Comparison of ENCODE assay signal across 8 mouse cellular contexts in genomic region chr1:75179334-75180104, GRCm38 (mm10). TPM values are rescaled to one million over a fixed set of nuclear protein-coding genes. Genes with fewer than 3 reads are reported as not detected.
DNase-seq lines count a peak whose midpoint lies in the region; TF ChIP-seq lines count a peak whose summit lies in the region.

No protein-coding gene starts in this region.

- peak; percentile 38 for DNase-seq in ovary, postnatal 36 days (ENCODE audit: low spot score)
- no peak for DNase-seq in ovary, adult 18-20 months (ENCODE audit: low spot score)
- DNase-seq in c-Kit-positive CD71-positive TER-119-negative erythroid progenitor cells, embryonic 14.5 days (ENCODE audit: low read depth) = peak; percentile 69
- DNase-seq in forebrain, embryonic 10.5 days (ENCODE audit: extremely low spot score, low spot score) = no peak
- DNase-seq in heart, postnatal 14 days = peak; percentile 47 to 49
- DNase-seq in layer of hippocampus, adult 2 months (ENCODE audit: low spot score in 2 of 2) = peak; percentile 44 to 47
- DNase-seq in lung, postnatal 36 days = peak; percentile 23
- DNase-seq in right cerebral cortex, postnatal 4 days = peak; percentile 60

- H3K27ac ChIP-seq in forebrain, embryonic 10.5 days = peak overlapping the region; percentile 87
- peak overlapping the region; percentile 82 for H3K27ac ChIP-seq in layer of hippocampus, adult 2 months

- WGBS in forebrain, embryonic 10.5 days = 14% methylated on average over 23 of the region's 23 CpGs

- H3K4me3 ChIP-seq in forebrain, embryonic 10.5 days = peak overlapping the region; percentile 77
- peak overlapping the region; percentile 77 for H3K4me3 ChIP-seq in layer of hippocampus, adult 2 months

- H3K36me3 ChIP-seq in forebrain, embryonic 10.5 days (replicated peaks) = peaks cover 51% of the 10 kb centered on the region

- H3K9me3 ChIP-seq in forebrain, embryonic 10.5 days = no peaks in the 10 kb centered on the region

- H3K4me1 ChIP-seq in forebrain, embryonic 10.5 days = peaks cover 27% of the 10 kb centered on the region

- no peaks in the 10 kb centered on the region for H3K27me3 ChIP-seq in forebrain, embryonic 10.5 days (ENCODE audit: poor library complexity, severe bottlenecking)

- intact Hi-C loops in heart, postnatal 14 days (cut with DNase I) = loop anchor here (5.0 kb wide), 1 partner anchor 73 kb away; no protein-coding TSS in a partner anchor

- no peak for TF ChIP-seq CTCF in layer of hippocampus, adult 2 months (conservative IDR thresholded peaks at IDR 0.05)

RNA-seq across cellular contexts. Expression of gene Abcb6, which starts 0.7 kb away (rescaled TPM):
- 41.9 and 45.4 TPM in 2 replicates for polyA plus RNA-seq in forebrain, embryonic 10.5 days (2016; fragmentation: Nextera tagmentation; extraction: Ambion mirVana)
- 10 to 100 TPM; 25.7 to 26.4 TPM for total RNA-seq in heart, postnatal 14 days (2021)
- total RNA-seq in layer of hippocampus, adult 2 months (2021) = 10 to 100 TPM; 26.9 to 31.4 TPM

RNA-seq across cellular contexts. Expression of gene Zfand2b, which starts 11.1 kb away (rescaled TPM):
- 26.8 and 29.0 TPM in 2 replicates for polyA plus RNA-seq in forebrain, embryonic 10.5 days (2016; fragmentation: Nextera tagmentation; extraction: Ambion mirVana)
- total RNA-seq in heart, postnatal 14 days (2021) = 10 to 100 TPM; 16.0 to 16.7 TPM
- total RNA-seq in layer of hippocampus, adult 2 months (2021) = 10 to 100 TPM; 31.9 to 41.8 TPM

RNA-seq across cellular contexts. Expression of gene Ankzf1, which starts 12.4 kb away (rescaled TPM):
- polyA plus RNA-seq in forebrain, embryonic 10.5 days (2016; fragmentation: Nextera tagmentation; extraction: Ambion mirVana) = 20.9 and 24.1 TPM in 2 replicates
- 10 to 100 TPM; 13.5 to 13.6 TPM for total RNA-seq in heart, postnatal 14 days (2021)
- 10 to 100 TPM; 28.4 to 30.4 TPM for total RNA-seq in layer of hippocampus, adult 2 months (2021)

RNA-seq across cellular contexts. Expression of gene Atg9a, which starts 12.5 kb away (rescaled TPM):
- polyA plus RNA-seq in forebrain, embryonic 10.5 days (2016; fragmentation: Nextera tagmentation; extraction: Ambion mirVana) = 17.4 and 19.2 TPM in 2 replicates
- 10 to 100 TPM; 61.1 to 68.8 TPM for total RNA-seq in heart, postnatal 14 days (2021)
- total RNA-seq in layer of hippocampus, adult 2 months (2021) = 100 to 1,000 TPM; 106 to 113 TPM

RNA-seq across cellular contexts. Expression of gene Glb1l, which starts 31.1 kb away (rescaled TPM):
- polyA plus RNA-seq in forebrain, embryonic 10.5 days (2016; fragmentation: Nextera tagmentation; extraction: Ambion mirVana) = 14.4 and 15.3 TPM in 2 replicates
- 1 to 10 TPM; 5.2 to 6.7 TPM for total RNA-seq in heart, postnatal 14 days (2021)
- total RNA-seq in layer of hippocampus, adult 2 months (2021) = 10 to 100 TPM; 16.9 to 17.7 TPM

Comparison
In these comparisons a context has a peak if more than half of its experiments do, and no peak if none do; other contexts are left out.
1. DNase-seq: peak in ovary, postnatal 36 days (single experiment), c-Kit-positive CD71-positive TER-119-negative erythroid progenitor cells, embryonic 14.5 days (single experiment), heart, postnatal 14 days (2 of 2), layer of hippocampus, adult 2 months (2 of 2), lung, postnatal 36 days (single experiment) and right cerebral cortex, postnatal 4 days (single experiment); none in ovary, adult 18-20 months (single experiment) and forebrain, embryonic 10.5 days (single experiment).